Mouse (Mus musculus) heart, adult 2 months (tissue): ENCODE results near the gene Set. TPM values are rescaled to one million over a fixed set of nuclear protein-coding genes. Genes with fewer than 3 reads are reported as not detected.

ENCODE experiments used
- DNase-seq, 2 experiments: peaks; one replicate each; pipeline ENCODE4 v3.0.0; 2021
- H3K27ac ChIP-seq: fragments of 200-600 bp; 2 replicates; pipeline ENCODE4 v1.8.1; 2022
- H3K27me3 ChIP-seq: fragments of 200-500 bp; 2 replicates; pipeline ENCODE4 v1.6.1; 2012; ENCODE audit warnings: mild to moderate bottlenecking, low read length, inconsistent platforms, mixed read lengths; ENCODE audit not compliant: control insufficient read depth, insufficient read depth
- H3K36me3 ChIP-seq: fragments of 200-500 bp; 2 replicates; pipeline ENCODE4 v1.6.1; 2012; ENCODE audit warnings: low read length, inconsistent platforms; ENCODE audit not compliant: control insufficient read depth, insufficient read depth
- H3K4me1 ChIP-seq: fragments of 200-500 bp; 2 replicates; pipeline ENCODE4 v1.6.1; 2011; ENCODE audit warnings: low read length; ENCODE audit not compliant: control insufficient read depth, insufficient read depth
- H3K4me3 ChIP-seq: fragments of 200-600 bp; 2 replicates; pipeline ENCODE4 v1.8.1; 2022
- H3K79me2 ChIP-seq: fragments of 200-500 bp; replicated peaks from 2 replicates; pipeline ENCODE4 v1.6.1; 2012; ENCODE audit warnings: mild to moderate bottlenecking, inconsistent platforms, low read length, moderate library complexity, mixed read lengths; ENCODE audit not compliant: control insufficient read depth, insufficient read depth
- H3K9ac ChIP-seq: fragments of 200-500 bp; 2 replicates; pipeline ENCODE4 v1.6.1; 2012; ENCODE audit warnings: low read depth, mild to moderate bottlenecking, control low read depth, inconsistent platforms, low read length, mixed read lengths
- CTCF ChIP-seq: fragments of 200-600 bp; IDR thresholded peaks from 2 replicates; pipeline ENCODE4 v1.8.1; 2022; ENCODE audit warnings: antibody characterized with exemption, mild to moderate bottlenecking, moderate library complexity
- EP300 ChIP-seq: fragments of 200-500 bp; IDR thresholded peaks from 2 replicates; pipeline ENCODE4 v1.6.1; 2011; ENCODE audit warnings: low read depth, low read length, control low read depth; ENCODE audit not compliant: insufficient read depth
- POLR2A ChIP-seq: fragments of 200-500 bp; IDR thresholded peaks from 2 replicates; pipeline ENCODE4 v1.6.1; 2011; ENCODE audit warnings: mild to moderate bottlenecking, low read depth, low read length, control low read depth; ENCODE audit not compliant: insufficient read depth
- WGBS: fragments of 180-500 bp; shearing (Covaris S2); methylation state at CpG from one replicate; pipeline ENCODE4 v1.1.7; 2018; 5-methylcytosine and 5-hydroxymethylcytosine counted together
- intact Hi-C: fragments of 180-260 bp; cut with DNase I; formaldehyde crosslinking; loops from one replicate; pipeline ENCODE4 v1.15.1; 2025
- polyA plus RNA-seq: library from polyadenylated mRNA; depleted of rRNA; stranded (reverse); fragments of >200 nt; gene quantifications from 2 replicates; pipeline ENCODE4 v1.2.3, GENCODE M21; 2012
- total RNA-seq, 2 experiments: library from RNA; stranded (reverse); gene quantifications; 2 replicates each; pipeline ENCODE4 v1.2.3; 2021

The Set gene
- total and polyA plus RNA-seq, 3 experiments = 21.9 to 96.7 (median 88.7) TPM

- H3K4me1 ChIP-seq = no peaks in the 10 kb centered on the region
- no peaks in the 10 kb centered on the region for H3K27me3 ChIP-seq
- H3K79me2 ChIP-seq = no peaks in the 10 kb centered on the region
- no peak overlapping the region for H3K9ac ChIP-seq
- intact Hi-C loops = no loop called here
- no peak overlapping the region for H3K27ac ChIP-seq
- WGBS = 51% methylated on average over 11 of the region's 11 CpGs
- no peak overlapping the region for H3K4me3 ChIP-seq
- H3K36me3 ChIP-seq = no peaks in the 10 kb centered on the region
- DNase-seq = no peak
- TF ChIP-seq CTCF (peak; percentile 44), EP300 (no peak)
Measured at GRCm38 (mm10) chr2:30032244-30032846, 24.8 kb upstream of the Set start.

DNA sequence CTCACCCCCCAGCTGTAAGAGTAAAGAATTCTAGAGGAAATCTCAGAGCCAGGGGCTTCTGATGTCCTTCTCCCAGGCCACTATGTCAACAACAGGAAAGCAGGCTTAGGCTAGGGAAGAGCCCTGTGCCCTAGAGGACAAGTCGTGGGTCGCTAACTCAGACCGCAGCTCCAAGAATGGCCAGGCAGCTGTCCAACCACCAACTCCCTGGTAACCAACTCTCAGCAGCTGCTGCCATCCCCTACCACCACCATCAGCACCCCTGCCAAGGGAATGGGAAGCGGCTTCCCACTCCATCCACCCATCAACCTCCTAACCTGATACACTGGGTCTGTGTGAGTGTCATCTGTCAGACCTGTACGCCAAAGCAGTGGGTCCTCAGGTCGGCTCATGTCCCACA lies 24.2 kb upstream of the Set start:
- TF ChIP-seq CTCF = no peak
- no peak for TF ChIP-seq POLR2A
- no peak for TF ChIP-seq EP300
- intact Hi-C loops = no loop called here
- H3K4me3 ChIP-seq = no peak overlapping the region
- no peak overlapping the region for H3K9ac ChIP-seq
- H3K27me3 ChIP-seq = no peaks in the 10 kb centered on the region
- H3K27ac ChIP-seq = no peak overlapping the region
- H3K36me3 ChIP-seq = no peaks in the 10 kb centered on the region
- H3K4me1 ChIP-seq = no peaks in the 10 kb centered on the region
- H3K79me2 ChIP-seq = no peaks in the 10 kb centered on the region
- 64% methylated on average over 6 of the region's 6 CpGs for WGBS
- no peak for DNase-seq

DNA sequence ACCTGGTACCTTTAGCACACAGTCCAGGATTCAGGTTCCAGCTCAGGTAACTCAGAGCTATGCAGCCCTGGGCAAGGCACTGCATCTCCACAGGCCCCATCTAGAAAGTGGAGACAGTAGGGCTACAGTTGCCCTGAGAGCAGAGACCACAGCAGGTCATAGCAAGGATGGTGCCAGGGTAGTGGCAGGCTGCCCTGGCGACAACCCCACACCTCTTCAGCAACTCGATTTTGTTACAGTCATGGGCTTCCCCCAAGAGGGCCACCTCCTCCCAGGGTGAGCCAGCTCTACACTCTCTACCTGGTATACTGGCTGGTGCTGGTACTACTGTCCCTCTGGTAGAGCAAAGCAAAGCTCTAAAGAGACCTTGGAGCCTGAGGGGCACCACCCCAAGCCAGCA lies 19.4 kb upstream of the Set start:
- Histone ChIP-seq H3K9ac (no peak overlapping the region), H3K27ac (no peak overlapping the region), H3K27me3 (no peaks in the 10 kb centered on the region), H3K4me1 (peaks cover 2% of the 10 kb centered on the region; the same call in 1 of the 2 replicates), H3K36me3 (no peaks in the 10 kb centered on the region), H3K79me2 (no peaks in the 10 kb centered on the region), H3K4me3 (no peak overlapping the region)
- WGBS = 69% methylated on average over 2 of the region's 2 CpGs
- TF ChIP-seq CTCF (no peak), POLR2A (no peak), EP300 (no peak)
- DNase-seq = no peak
- intact Hi-C loops = no loop called here

GRCm38 (mm10) chr2:30038370-30038769 lies 18.8 kb upstream of the Set start:
- 93% methylated on average over 10 of the region's 10 CpGs for WGBS
- H3K9ac ChIP-seq = no peak overlapping the region
- no peak overlapping the region for H3K27ac ChIP-seq
- no peaks in the 10 kb centered on the region for H3K79me2 ChIP-seq
- no peak for TF ChIP-seq POLR2A
- no peak for TF ChIP-seq EP300
- no peak for TF ChIP-seq CTCF
- intact Hi-C loops = no loop called here
- no peaks in the 10 kb centered on the region for H3K36me3 ChIP-seq
- no peak overlapping the region for H3K4me3 ChIP-seq
- H3K4me1 ChIP-seq = peaks cover 2% of the 10 kb centered on the region; the same call in 1 of the 2 replicates
- no peaks in the 10 kb centered on the region for H3K27me3 ChIP-seq
- DNase-seq = no peak

DNA sequence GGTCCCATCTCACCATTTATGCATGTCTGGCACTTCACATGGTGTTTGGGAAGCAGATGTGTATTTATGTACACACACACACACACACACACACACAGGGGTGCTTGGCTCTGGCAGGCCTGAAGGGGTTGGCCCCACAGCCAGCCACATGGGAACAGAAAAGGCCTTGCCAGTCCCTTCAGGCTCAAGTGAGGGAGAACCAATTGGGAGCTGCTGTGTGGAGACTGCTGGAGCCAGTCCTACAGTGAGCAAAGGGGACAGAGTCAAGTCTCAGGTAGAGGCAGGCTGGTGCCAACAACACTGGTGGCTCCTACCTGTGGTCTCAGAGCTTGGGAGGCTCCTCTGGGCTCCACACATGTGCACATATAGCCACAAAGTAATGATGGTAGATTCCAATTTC lies 17.5 kb upstream of the Set start:
- DNase-seq = no peak
- Histone ChIP-seq H3K79me2 (no peaks in the 10 kb centered on the region), H3K27ac (no peak overlapping the region), H3K4me1 (peaks cover 2% of the 10 kb centered on the region; the same call in 1 of the 2 replicates), H3K27me3 (no peaks in the 10 kb centered on the region), H3K9ac (no peak overlapping the region), H3K4me3 (no peak overlapping the region), H3K36me3 (no peaks in the 10 kb centered on the region)
- TF ChIP-seq POLR2A = no peak
- no peak for TF ChIP-seq CTCF
- no peak for TF ChIP-seq EP300
- intact Hi-C loops = loop anchor here (5.0 kb wide), 1 partner anchor 123 kb away; no protein-coding TSS in a partner anchor

DNA sequence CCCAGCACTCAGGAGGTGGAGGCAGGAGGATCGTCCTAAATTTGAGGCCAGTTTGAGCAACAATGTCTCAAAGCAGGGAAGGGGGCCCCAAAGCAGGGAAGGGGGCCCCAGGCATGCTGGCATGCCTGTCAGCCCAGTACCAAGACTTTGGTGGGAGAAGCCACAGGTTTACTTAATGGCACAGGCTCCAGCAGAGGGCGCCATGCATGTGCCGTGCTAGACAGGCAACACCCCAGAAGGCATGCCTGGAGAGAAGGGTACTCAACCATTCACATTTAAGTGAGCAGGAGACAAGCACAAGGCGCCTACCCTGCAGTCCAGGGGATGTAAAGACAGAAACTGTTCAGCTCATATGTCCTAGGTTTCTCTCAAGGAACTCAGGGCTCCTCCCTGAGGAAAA lies 14.7 kb upstream of the Set start:
- peaks cover 2% of the 10 kb centered on the region; the same call in 1 of the 2 replicates for H3K4me1 ChIP-seq
- H3K4me3 ChIP-seq = no peak overlapping the region
- TF ChIP-seq CTCF (peak; percentile 82), POLR2A (no peak)
- intact Hi-C loops = loop anchor here (2.0 to 5.0 kb wide), 2 partner anchors 54 to 120 kb away; no protein-coding TSS in a partner anchor
- no peaks in the 10 kb centered on the region for H3K79me2 ChIP-seq
- H3K9ac ChIP-seq = no peak overlapping the region
- peak; percentile 70 to 84 for DNase-seq
- 11% methylated on average over 4 of the region's 4 CpGs for WGBS
- H3K36me3 ChIP-seq = no peaks in the 10 kb centered on the region
- H3K27ac ChIP-seq = no peak overlapping the region
- H3K27me3 ChIP-seq = no peaks in the 10 kb centered on the region
